ENCODE assay signal across 9 mouse cellular contexts in the genomic region with DNA sequence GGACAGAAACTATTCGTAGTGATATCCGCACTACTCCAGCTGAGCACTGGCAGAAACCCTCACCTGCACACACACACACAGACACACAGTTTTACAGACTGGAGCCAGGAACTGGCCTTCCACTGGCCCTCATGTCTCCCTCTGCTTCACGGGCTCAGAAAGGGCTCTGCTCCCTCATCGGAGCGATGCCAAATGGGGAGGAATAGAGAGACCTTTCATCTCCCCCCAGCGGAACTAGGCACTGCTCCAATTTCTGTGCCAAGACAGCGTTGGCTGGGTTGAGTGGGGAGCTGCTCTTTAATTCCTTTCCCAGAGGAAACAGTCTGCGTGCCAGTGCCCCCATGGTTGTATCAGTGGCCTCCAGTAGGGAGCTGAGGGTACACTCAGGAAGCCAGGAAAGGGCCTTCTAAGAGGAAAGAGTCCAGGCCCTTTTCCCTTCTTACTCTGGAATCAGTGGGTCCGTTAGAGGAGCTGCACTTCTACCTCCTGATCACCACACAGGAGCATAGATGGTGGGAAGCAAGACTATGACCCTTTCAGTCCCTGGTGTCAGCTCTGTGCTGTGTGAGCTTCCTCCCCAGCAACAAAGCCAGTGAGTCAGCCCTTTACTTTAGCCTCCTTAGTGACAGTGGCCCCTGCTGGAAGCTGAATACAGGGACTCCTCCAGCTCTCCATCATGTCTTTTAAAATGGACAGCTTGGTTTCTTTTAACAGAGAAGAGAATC.
DNase-seq lines count a peak whose midpoint lies in the region; ATAC-seq lines count a peak whose summit lies in the region.
"Had no signal": no experiment of that assay in that cellular context is flagged by ENCODE, and none has a peak within 500 bp of the region (broad histone marks: within the 10 kb centered on the region; RNA-seq: fewer than 3 reads in every experiment).

No protein-coding gene starts in this region.

- no peaks in the 10 kb centered on the region for H3K36me3 ChIP-seq in kidney, embryonic 14.5 days (ENCODE audit: control insufficient read depth, insufficient read depth, low read length)
- H3K36me3 ChIP-seq in limb, embryonic 13.5 days, result no peaks in the 10 kb centered on the region

- no peak overlapping the region for H3K4me3 ChIP-seq in kidney, embryonic 14.5 days (ENCODE audit: low read length)
- H3K4me3 ChIP-seq in limb, embryonic 13.5 days, result no peak overlapping the region
- H3K4me3 ChIP-seq: myocyte had no signal

- H3K27me3 ChIP-seq in kidney, embryonic 14.5 days (ENCODE audit: control insufficient read depth, insufficient read depth, low read length), result no peaks in the 10 kb centered on the region
- H3K27me3 ChIP-seq in limb, embryonic 13.5 days, result no peaks in the 10 kb centered on the region

- peak; percentile 62 for DNase-seq in kidney, adult 18-20 months
- DNase-seq in brain, embryonic 18.5 days (ENCODE audit: low read depth, low spot score), result peak; percentile 76
- DNase-seq in frontal cortex, postnatal 25 days (ENCODE audit: low spot score in 2 of 2), result peak; percentile 37 to 64
- peak; percentile 34 for DNase-seq in kidney, postnatal 10 days
- peak; percentile 71 for DNase-seq in right cerebral cortex, postnatal 25 days
- DNase-seq in spleen, postnatal 4 days (ENCODE audit: low spot score in 2 of 2), result no peak

- H3K4me1 ChIP-seq in kidney, embryonic 14.5 days (ENCODE audit: control insufficient read depth, insufficient read depth, low read length), result no peaks in the 10 kb centered on the region
- peaks cover 16% of the 10 kb centered on the region for H3K4me1 ChIP-seq in limb, embryonic 13.5 days

- no peak overlapping the region for H3K27ac ChIP-seq in kidney, embryonic 14.5 days (ENCODE audit: low read depth, low read length)
- peak overlapping the region; percentile 55 for H3K27ac ChIP-seq in limb, embryonic 13.5 days

- 69% methylated on average over 9 of the region's 9 CpGs for WGBS in kidney, embryonic 14.5 days
- WGBS in limb, embryonic 13.5 days, result 61% methylated on average over 9 of the region's 9 CpGs

- H3K4me2 ChIP-seq in kidney, embryonic 14.5 days (replicated peaks; ENCODE audit: low read depth, low read length), result no peak overlapping the region
- H3K4me2 ChIP-seq in limb, embryonic 13.5 days (replicated peaks), result no peak overlapping the region

- H3K9ac ChIP-seq in kidney, embryonic 14.5 days (ENCODE audit: low read depth, low read length), result no peak overlapping the region
- no peak overlapping the region for H3K9ac ChIP-seq in limb, embryonic 13.5 days

- H3K9me3 ChIP-seq in kidney, embryonic 14.5 days (ENCODE audit: control insufficient read depth, low read length), result no peaks in the 10 kb centered on the region
- H3K9me3 ChIP-seq in limb, embryonic 13.5 days, result no peaks in the 10 kb centered on the region

- ATAC-seq in kidney, embryonic 14.5 days (ENCODE audit: low FRiP score, low TSS enrichment), result no peak
- ATAC-seq in limb, embryonic 13.5 days (ENCODE audit: low FRiP score, low read depth), result no peak

Comparison
In these comparisons a context has a peak if more than half of its experiments do, and no peak if none do; other contexts are left out.
1. DNase-seq: peak in kidney, adult 18-20 months (single experiment), brain, embryonic 18.5 days (single experiment), frontal cortex, postnatal 25 days (2 of 2), kidney, postnatal 10 days (single experiment) and right cerebral cortex, postnatal 25 days (single experiment); none in spleen, postnatal 4 days (0 of 2).